ENCODE assay signal across 14 mouse cellular contexts in genomic region chr15:8782131-8782507, GRCm38 (mm10).
DNase-seq lines count a peak whose midpoint lies in the region; ATAC-seq and TF ChIP-seq lines count a peak whose summit lies in the region.
"Had no signal": no experiment of that assay in that cellular context is flagged by ENCODE, and none has a peak within 500 bp of the region (broad histone marks: within the 10 kb centered on the region; RNA-seq: fewer than 3 reads in every experiment).

No protein-coding gene starts in this region.

- no peak overlapping the region for H3K4me3 ChIP-seq in forebrain, embryonic 11.5 days (ENCODE audit: low read depth, low read length)
- H3K4me3 ChIP-seq in forebrain, embryonic 15.5 days = no peak overlapping the region
- no peak overlapping the region for H3K4me3 ChIP-seq in hindbrain, embryonic 16.5 days (ENCODE audit: low read length)
- no peak overlapping the region for H3K4me3 ChIP-seq in neural tube, embryonic 15.5 days (replicated peaks)
- no peak overlapping the region for H3K4me3 ChIP-seq in cerebellum, adult 2 months (replicated peaks; ENCODE audit: insufficient read depth, low read depth, low read length)
- H3K4me3 ChIP-seq: erythroblast, embryonic 14.5 days had no signal

- no peaks in the 10 kb centered on the region for H3K36me3 ChIP-seq in forebrain, embryonic 11.5 days (ENCODE audit: control insufficient read depth, insufficient read depth, low read length)
- no peaks in the 10 kb centered on the region for H3K36me3 ChIP-seq in forebrain, embryonic 15.5 days
- no peaks in the 10 kb centered on the region for H3K36me3 ChIP-seq in hindbrain, embryonic 16.5 days (ENCODE audit: control insufficient read depth, insufficient read depth, low read length)
- H3K36me3 ChIP-seq in neural tube, embryonic 15.5 days = no peaks in the 10 kb centered on the region

- H3K9ac ChIP-seq in forebrain, embryonic 11.5 days (ENCODE audit: low read length) = no peak overlapping the region
- no peak overlapping the region for H3K9ac ChIP-seq in forebrain, embryonic 15.5 days (replicated peaks)
- no peak overlapping the region for H3K9ac ChIP-seq in hindbrain, embryonic 16.5 days (ENCODE audit: low read depth, low read length)
- H3K9ac ChIP-seq in neural tube, embryonic 15.5 days (replicated peaks) = no peak overlapping the region

- peaks cover 8% of the 10 kb centered on the region; the same call in 1 of the 2 replicates for H3K4me1 ChIP-seq in forebrain, embryonic 11.5 days (replicated peaks; ENCODE audit: control insufficient read depth, insufficient read depth, low read length)
- H3K4me1 ChIP-seq in forebrain, embryonic 15.5 days = peaks cover 26% of the 10 kb centered on the region
- no peaks in the 10 kb centered on the region; the same call in 1 of the 2 replicates for H3K4me1 ChIP-seq in hindbrain, embryonic 16.5 days (ENCODE audit: control insufficient read depth, insufficient read depth, low read depth, low read length)
- peaks cover 6% of the 10 kb centered on the region for H3K4me1 ChIP-seq in neural tube, embryonic 15.5 days
- no peaks in the 10 kb centered on the region for H3K4me1 ChIP-seq in cerebellum, adult 2 months (ENCODE audit: control insufficient read depth, insufficient read depth, low read length)

- no peaks in the 10 kb centered on the region for H3K27me3 ChIP-seq in forebrain, embryonic 11.5 days (ENCODE audit: control insufficient read depth, insufficient read depth, low read length)
- no peaks in the 10 kb centered on the region for H3K27me3 ChIP-seq in forebrain, embryonic 15.5 days
- no peaks in the 10 kb centered on the region for H3K27me3 ChIP-seq in hindbrain, embryonic 16.5 days (replicated peaks; ENCODE audit: control insufficient read depth, insufficient read depth, low read length)
- no peaks in the 10 kb centered on the region for H3K27me3 ChIP-seq in neural tube, embryonic 15.5 days (replicated peaks)
- no peaks in the 10 kb centered on the region for H3K27me3 ChIP-seq in cerebellum, adult 2 months (ENCODE audit: control insufficient read depth, insufficient read depth, low read length)

- TF ChIP-seq POLR2A in cerebellum, adult 2 months (IDR thresholded peaks at IDR 0.05; ENCODE audit: borderline replicate concordance, insufficient read depth, low read length) = no peak

- DNase-seq in forebrain, embryonic 11.5 days (ENCODE audit: low spot score) = peak; percentile 52
- no peak for DNase-seq in spleen, adult 18-20 months
- no peak for DNase-seq in heart, adult 9 months (ENCODE audit: low spot score in 2 of 2)
- DNase-seq in cerebellum, adult 2 months = no peak
- DNase-seq: adrenal gland, postnatal 14 days; cerebellum, adult 9-10 months; liver; lung, adult 18-20 months; lung, postnatal 4 days; right cerebral cortex, postnatal 25 days had no signal

- ATAC-seq in forebrain, embryonic 11.5 days (replicated peaks; ENCODE audit: low FRiP score) = peak; percentile 32
- peak; percentile 33; the same call in 1 of the 2 replicates for ATAC-seq in forebrain, embryonic 15.5 days (replicated peaks)
- no peak for ATAC-seq in hindbrain, embryonic 16.5 days
- no peak for ATAC-seq in neural tube, embryonic 15.5 days (ENCODE audit: low FRiP score)

- peak overlapping the region; percentile 90 for H3K27ac ChIP-seq in forebrain, embryonic 11.5 days (ENCODE audit: low read depth, low read length)
- peak overlapping the region; percentile 83 for H3K27ac ChIP-seq in forebrain, embryonic 15.5 days (replicated peaks)
- peak overlapping the region; percentile 48; the same call in 1 of the 2 replicates for H3K27ac ChIP-seq in hindbrain, embryonic 16.5 days (ENCODE audit: low read depth, low read length)
- H3K27ac ChIP-seq in neural tube, embryonic 15.5 days (replicated peaks) = peak overlapping the region; percentile 76; the same call in 1 of the 2 replicates
- H3K27ac ChIP-seq in cerebellum, adult 2 months (ENCODE audit: insufficient read depth, low read length) = no peak overlapping the region

- WGBS in forebrain, embryonic 11.5 days = 53% methylated on average over 10 of the region's 10 CpGs
- 22% methylated on average over 10 of the region's 10 CpGs for WGBS in forebrain, embryonic 15.5 days
- 44% methylated on average over 10 of the region's 10 CpGs for WGBS in hindbrain, embryonic 16.5 days
- WGBS in neural tube, embryonic 15.5 days = 30% methylated on average over 10 of the region's 10 CpGs
- WGBS in cerebellum, adult 2 months = 83% methylated on average over 10 of the region's 10 CpGs

- H3K9me3 ChIP-seq in forebrain, embryonic 11.5 days (ENCODE audit: control insufficient read depth, low read length) = no peaks in the 10 kb centered on the region
- no peaks in the 10 kb centered on the region for H3K9me3 ChIP-seq in forebrain, embryonic 15.5 days
- H3K9me3 ChIP-seq in hindbrain, embryonic 16.5 days (ENCODE audit: control insufficient read depth, low read length) = no peaks in the 10 kb centered on the region
- no peaks in the 10 kb centered on the region for H3K9me3 ChIP-seq in neural tube, embryonic 15.5 days (replicated peaks)

- TF ChIP-seq CTCF in cerebellum, adult 2 months (IDR thresholded peaks at IDR 0.05; ENCODE audit: borderline replicate concordance, insufficient read depth, low read depth, low read length) = no peak

- H3K4me2 ChIP-seq in forebrain, embryonic 11.5 days (ENCODE audit: low read depth, low read length, severe bottlenecking) = no peak overlapping the region
- no peak overlapping the region for H3K4me2 ChIP-seq in forebrain, embryonic 15.5 days (replicated peaks)
- no peak overlapping the region for H3K4me2 ChIP-seq in hindbrain, embryonic 16.5 days (ENCODE audit: low read length)
- H3K4me2 ChIP-seq in neural tube, embryonic 15.5 days = no peak overlapping the region

Comparison
In these comparisons a context has a peak if more than half of its experiments do, and no peak if none do; other contexts are left out.
1. ATAC-seq: peak in forebrain, embryonic 11.5 days (single experiment) and forebrain, embryonic 15.5 days (single experiment); none in hindbrain, embryonic 16.5 days (single experiment) and neural tube, embryonic 15.5 days (single experiment).